Mouse (Mus musculus) brain, embryonic 14.5 days (tissue): ENCODE measurements around the gene Ccdc28b.

Source experiments
- CTCF ChIP-seq: fragments of 200-500 bp; IDR thresholded peaks from 2 replicates; pipeline ENCODE4 v1.5.1; 2012; ENCODE audit warnings: inconsistent platforms, mild to moderate bottlenecking, moderate library complexity, borderline replicate concordance; ENCODE audit not compliant: insufficient read depth, insufficient read length; ENCODE audit errors: extremely low read depth
- POLR2A ChIP-seq: fragments of 200-500 bp; IDR thresholded peaks from 2 replicates; pipeline ENCODE4 v1.6.1; 2012; ENCODE audit warnings: mild to moderate bottlenecking, inconsistent platforms, borderline replicate concordance; ENCODE audit not compliant: poor library complexity, insufficient read depth, insufficient read length, severe bottlenecking; ENCODE audit errors: extremely low read depth

- TF ChIP-seq POLR2A, result peak; percentile 80; the same call in 1 of the 2 replicates
- TF ChIP-seq CTCF, result no peak
Measured at GRCm38 (mm10) chr4:129618786-129619691, 4.7 kb downstream of the Ccdc28b start, which contains the start of gene Iqcc.
